Mouse (Mus musculus) left cerebral cortex, adult 2 months (tissue): Measurements from ENCODE around the gene Kank3. TPM values are rescaled to one million over a fixed set of nuclear protein-coding genes. Genes with fewer than 3 reads are reported as not detected.

Experiments
- DNase-seq, 2 experiments: peaks; one replicate each; pipeline ENCODE4 v3.0.0; 2021 to 2022; ENCODE audit warnings: low spot score in 2 of 2, mixed read lengths in 1 of 2; ENCODE audit errors: extremely low spot score in 1 of 2
- H3K27ac ChIP-seq: fragments of 200-600 bp; 2 replicates; pipeline ENCODE4 v1.8.1; 2022
- H3K4me3 ChIP-seq: fragments of 200-600 bp; 2 replicates; pipeline ENCODE4 v1.8.1; 2022
- CTCF ChIP-seq: fragments of 200-600 bp; IDR thresholded peaks from 2 replicates; pipeline ENCODE4 v1.8.1; 2022; ENCODE audit warnings: antibody characterized with exemption, mild to moderate bottlenecking, moderate library complexity
- intact Hi-C: fragments of 180-260 bp; cut with DNase I; formaldehyde crosslinking; loops from one replicate; pipeline ENCODE4 v1.15.1; 2025
- long read RNA-seq, 2 experiments: library from polyadenylated mRNA; stranded (forward); transcript quantifications; one replicate each; pipeline ENCODE4 v2.0.0; 2021; ENCODE audit warnings: borderline mapping rate in 2 of 2
- total RNA-seq, 2 experiments: library from RNA; stranded (reverse); gene quantifications; 2 replicates each; pipeline ENCODE4 v1.2.3; 2021

Kank3 gene
- total RNA-seq: 10 to 100 TPM; 32.3 to 38.7 TPM
- long read RNA-seq, experiment 1, transcript Kank3-201 (11 exons, 2,641 nt): major isoform, 47 of 93 reads
- long read RNA-seq, experiment 1, partial matches to known transcripts: 18 of 93 reads
- long read RNA-seq, experiment 1, other reads (novel, unspliced or antisense): 26 of 93 reads
- long read RNA-seq, experiment 2, transcript Kank3-201 (11 exons, 2,641 nt): major isoform, 51 of 112 reads
- long read RNA-seq, experiment 2, partial matches to known transcripts: 36 of 112 reads
- long read RNA-seq, experiment 2, other reads (novel, unspliced or antisense): 23 of 112 reads

GRCm38 (mm10) chr17:33810334-33811141 is at the start of gene Kank3:
Gene Kank3 (plus strand): TSS chr17:33810519.
- Histone ChIP-seq H3K27ac (peak within 1 kb of the TSS; percentile 91), H3K4me3 (peak within 1 kb of the TSS; percentile 71)
- intact Hi-C loops: loop anchor here (5.0 kb wide), 1 partner anchor 373 kb away; no protein-coding TSS in a partner anchor
- peak; percentile 93 to 94 for DNase-seq
- no peak for TF ChIP-seq CTCF

- intact Hi-C loops: no loop called here
- no peak for TF ChIP-seq CTCF
- no peak for DNase-seq
- Histone ChIP-seq H3K27ac (no peak overlapping the region), H3K4me3 (no peak overlapping the region)
Observed at GRCm38 (mm10) chr17:33766389-33766788, 43.9 kb upstream of the Kank3 start.

- no peak for DNase-seq
- TF ChIP-seq CTCF: no peak
- Histone ChIP-seq H3K27ac (no peak overlapping the region), H3K4me3 (no peak overlapping the region)
- intact Hi-C loops: no loop called here
Observed at GRCm38 (mm10) chr17:33771617-33772016, 38.7 kb upstream of the Kank3 start.

GRCm38 (mm10) chr17:33773426-33773825 is 36.9 kb upstream of the Kank3 start:
- no peak for DNase-seq
- Histone ChIP-seq H3K4me3 (no peak overlapping the region), H3K27ac (no peak overlapping the region)
- intact Hi-C loops: no loop called here
- TF ChIP-seq CTCF: no peak

GRCm38 (mm10) chr17:33773871-33774572 is 36.3 kb upstream of the Kank3 start:
- intact Hi-C loops: no loop called here
- H3K27ac ChIP-seq: no peak overlapping the region
- H3K4me3 ChIP-seq: no peak overlapping the region
- DNase-seq: no peak
- TF ChIP-seq CTCF: no peak

GRCm38 (mm10) chr17:33774573-33775155 is 35.7 kb upstream of the Kank3 start:
- DNase-seq: no peak
- TF ChIP-seq CTCF: no peak
- intact Hi-C loops: no loop called here
- Histone ChIP-seq H3K4me3 (no peak overlapping the region), H3K27ac (no peak overlapping the region)

- Histone ChIP-seq H3K4me3 (no peak overlapping the region), H3K27ac (no peak overlapping the region)
- intact Hi-C loops: no loop called here
- DNase-seq: no peak
- no peak for TF ChIP-seq CTCF
Observed at GRCm38 (mm10) chr17:33775287-33775686, 35.0 kb upstream of the Kank3 start.

- TF ChIP-seq CTCF: no peak
- Histone ChIP-seq H3K27ac (peak overlapping the region; percentile 63), H3K4me3 (peak overlapping the region; percentile 5; the same call in 1 of the 2 replicates)
- DNase-seq: peak; percentile 69 to 79
- intact Hi-C loops: no loop called here
Observed at GRCm38 (mm10) chr17:33779271-33779966, 30.9 kb upstream of the Kank3 start.

- Histone ChIP-seq H3K4me3 (no peak overlapping the region), H3K27ac (peak overlapping the region; percentile 49)
- DNase-seq: no peak
- TF ChIP-seq CTCF: no peak
- intact Hi-C loops: no loop called here
Observed at GRCm38 (mm10) chr17:33779967-33780295, 30.4 kb upstream of the Kank3 start.

GRCm38 (mm10) chr17:33780431-33780830 is 29.9 kb upstream of the Kank3 start:
- no peak for DNase-seq
- peak overlapping the region; percentile 50 for H3K4me3 ChIP-seq
- no peak for TF ChIP-seq CTCF
- H3K27ac ChIP-seq: peak overlapping the region; percentile 78
- intact Hi-C loops: no loop called here
